Mouse (Mus musculus) intestine, embryonic 15.5 days (tissue): ENCODE measurements around the gene Tspan11. TPM values are rescaled to one million over a fixed set of nuclear protein-coding genes. Genes with fewer than 3 reads are reported as not detected.

Source experiments
- ATAC-seq: fragments of 200-750 bp; cut with Nextera tagmentation; 2 replicates; pipeline ENCODE4 v1.8.0; 2017; ENCODE audit warnings: moderate TSS enrichment, moderate library complexity
- H3K27ac ChIP-seq: fragments of 300-500 bp; sonication (generic); 2 replicates; pipeline ENCODE4 v1.5.1; 2015; ENCODE audit warnings: mild to moderate bottlenecking, inconsistent platforms
- H3K27me3 ChIP-seq: fragments of 300-500 bp; sonication (generic); replicated peaks from 2 replicates; pipeline ENCODE4 v1.6.1; 2015; ENCODE audit warnings: inconsistent platforms
- H3K36me3 ChIP-seq: fragments of 300-500 bp; sonication (generic); 2 replicates; pipeline ENCODE4 v1.6.1; 2015; ENCODE audit warnings: inconsistent platforms
- H3K4me1 ChIP-seq: fragments of 300-500 bp; sonication (generic); replicated peaks from 2 replicates; pipeline ENCODE4 v1.6.1; 2015; ENCODE audit warnings: inconsistent platforms
- H3K4me2 ChIP-seq: fragments of 300-500 bp; sonication (generic); replicated peaks from 2 replicates; pipeline ENCODE4 v1.6.1; 2015; ENCODE audit warnings: mild to moderate bottlenecking, inconsistent platforms
- H3K4me3 ChIP-seq: fragments of 300-500 bp; sonication (generic); replicated peaks from 2 replicates; pipeline ENCODE4 v1.5.1; 2015; ENCODE audit warnings: inconsistent platforms
- H3K9ac ChIP-seq: fragments of 300-500 bp; sonication (generic); 2 replicates; pipeline ENCODE4 v1.6.1; 2015; ENCODE audit warnings: inconsistent platforms
- H3K9me3 ChIP-seq: fragments of 300-500 bp; sonication (generic); 2 replicates; pipeline ENCODE4 v1.6.1; 2016; ENCODE audit warnings: inconsistent platforms
- WGBS: fragments of 180-500 bp; shearing (Covaris S2); methylation state at CpG from one replicate; pipeline ENCODE4 v1.1.7; 2015; 5-methylcytosine and 5-hydroxymethylcytosine counted together
- polyA plus RNA-seq: library from polyadenylated mRNA; unstranded; fragments of >200 nt; fragmentation: Nextera tagmentation; extraction: Ambion mirVana; gene quantifications from 2 replicates; pipeline ENCODE4 v1.2.1, GENCODE M21; 2015

Gene Tspan11
- 2.9 and 3.2 TPM in 2 replicates for polyA plus RNA-seq

DNA sequence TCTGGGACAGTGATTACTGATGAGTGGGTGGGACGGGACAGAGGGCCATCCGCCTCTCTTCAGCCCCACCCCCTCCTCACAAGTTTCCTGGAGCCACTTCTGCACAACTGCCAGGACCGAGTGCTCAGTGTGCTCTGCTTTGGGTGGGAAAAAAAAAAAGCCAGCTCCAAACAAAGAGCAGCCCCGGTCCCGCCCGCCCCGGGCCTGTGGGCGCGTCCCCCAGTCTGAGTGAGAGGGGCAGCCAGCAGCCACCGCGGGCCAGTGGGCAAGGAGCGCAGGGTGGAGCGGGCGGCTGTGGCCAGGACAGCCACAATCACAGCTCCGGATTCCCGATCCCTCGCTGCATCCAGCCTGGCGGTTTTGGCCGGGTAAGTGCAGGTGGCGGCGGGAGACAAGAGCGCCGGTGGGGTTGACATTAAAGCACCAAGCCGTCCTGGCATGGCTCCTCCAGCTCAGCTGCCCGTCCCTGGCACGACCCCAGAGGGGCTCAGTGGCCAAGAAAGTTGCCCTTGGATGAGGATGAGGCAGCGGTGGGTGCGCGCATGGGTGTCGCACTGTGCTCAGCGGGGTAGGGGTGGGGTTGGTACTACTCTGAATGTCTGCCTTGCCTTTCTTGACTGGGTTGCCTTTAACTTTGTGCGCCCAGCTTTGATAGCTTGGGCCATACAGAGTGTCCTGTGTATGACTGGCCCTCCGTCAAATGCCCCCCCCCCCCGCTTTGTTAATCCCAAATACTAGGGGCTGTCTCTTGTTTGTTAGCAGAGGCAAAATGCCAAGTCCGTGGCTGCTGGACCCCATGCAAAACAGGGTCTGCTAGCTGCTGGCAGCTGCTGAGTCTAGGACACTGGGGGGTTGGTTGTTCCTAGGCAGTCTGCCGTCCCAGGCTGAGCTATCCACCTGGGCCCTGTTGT is at the start of gene Tspan11:
TSS of gene Tspan11 (plus strand) at position 79 of the 911 bp plus-strand sequence.
- ATAC-seq, result peak; percentile 71
- Histone ChIP-seq H3K4me2 (peak within 1 kb of the TSS; percentile 91), H3K27ac (no peak within 1 kb of the TSS), H3K9ac (peak within 1 kb of the TSS; percentile 56), H3K4me3 (peak within 1 kb of the TSS; percentile 44), H3K27me3 (peaks cover 10% of the 10 kb centered on the region), H3K36me3 (no peaks in the 10 kb centered on the region), H3K4me1 (peaks cover 10% of the 10 kb centered on the region), H3K9me3 (no peaks in the 10 kb centered on the region)
- WGBS, result 4% methylated on average over 36 of the region's 36 CpGs

DNA sequence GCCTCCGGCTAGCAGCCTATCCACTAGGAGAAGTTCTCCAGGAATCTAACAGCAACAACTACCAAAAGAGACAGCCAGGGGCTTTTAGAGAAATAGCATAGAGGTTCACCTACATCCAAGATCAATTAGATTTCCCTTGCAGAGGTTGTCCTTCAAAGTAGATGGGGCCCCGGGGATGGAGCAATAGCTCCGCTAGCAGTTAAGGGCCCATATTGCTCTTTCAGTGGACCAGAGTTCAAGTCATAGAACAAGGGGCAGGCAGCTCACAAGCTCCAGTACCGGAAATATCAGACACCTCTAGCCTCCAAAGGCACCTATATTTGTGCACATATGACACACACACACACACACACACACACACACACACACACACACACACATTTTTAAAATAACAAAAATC is 49.5 kb upstream of the Tspan11 start:
- Histone ChIP-seq H3K4me1 (no peaks in the 10 kb centered on the region), H3K4me2 (no peak overlapping the region), H3K9ac (no peak overlapping the region), H3K27ac (no peak overlapping the region), H3K36me3 (no peaks in the 10 kb centered on the region), H3K27me3 (no peaks in the 10 kb centered on the region), H3K9me3 (no peaks in the 10 kb centered on the region), H3K4me3 (no peak overlapping the region)
- ATAC-seq, result no peak
- 93% methylated on average over 4 of the region's 4 CpGs for WGBS

DNA sequence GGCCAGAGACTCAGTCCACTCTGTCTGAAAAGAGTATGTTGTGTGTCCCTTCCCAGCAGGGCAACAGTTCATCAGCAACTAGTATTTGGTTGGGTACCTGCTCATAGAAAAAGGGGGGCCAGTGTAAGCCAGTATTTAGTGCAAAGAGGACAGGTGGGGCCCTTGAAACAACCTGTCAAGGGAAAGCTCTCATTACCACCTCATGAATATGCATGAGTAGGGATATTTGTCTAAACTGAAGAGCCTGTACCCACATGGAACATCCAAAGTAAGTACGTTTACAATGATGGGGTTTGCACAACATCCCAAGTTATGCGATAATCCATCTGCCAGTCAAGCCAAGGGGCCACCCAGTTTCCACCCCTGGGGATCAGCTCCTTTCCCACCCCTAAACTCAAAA is 47.9 kb upstream of the Tspan11 start:
- no peaks in the 10 kb centered on the region for H3K4me1 ChIP-seq
- H3K27me3 ChIP-seq, result no peaks in the 10 kb centered on the region
- no peak overlapping the region for H3K4me2 ChIP-seq
- ATAC-seq, result no peak
- H3K36me3 ChIP-seq, result no peaks in the 10 kb centered on the region
- no peak overlapping the region for H3K4me3 ChIP-seq
- WGBS, result 81% methylated on average over 2 of the region's 2 CpGs
- H3K9me3 ChIP-seq, result no peaks in the 10 kb centered on the region
- H3K27ac ChIP-seq, result no peak overlapping the region
- H3K9ac ChIP-seq, result no peak overlapping the region

DNA sequence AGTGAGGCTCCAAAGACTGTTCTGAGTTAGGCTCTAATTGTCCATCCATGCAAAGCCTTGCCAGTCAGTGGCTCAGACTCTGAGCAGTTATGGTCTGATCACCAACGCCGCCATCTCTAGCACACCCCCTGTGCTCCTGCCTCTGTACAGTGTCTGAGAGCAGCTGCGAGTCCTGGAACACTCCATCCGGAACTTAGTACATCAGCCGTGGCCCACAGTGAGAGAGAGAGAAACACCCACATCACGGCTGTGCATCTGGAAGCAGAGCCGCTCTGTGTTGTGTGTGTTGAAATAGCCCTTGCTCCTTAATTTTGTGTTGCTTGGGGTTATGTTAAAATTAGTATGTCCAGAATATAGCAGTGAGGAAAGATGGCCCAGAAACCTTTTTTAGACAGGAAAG is 47.2 kb upstream of the Tspan11 start:
- Histone ChIP-seq H3K9ac (no peak overlapping the region), H3K36me3 (no peaks in the 10 kb centered on the region), H3K9me3 (no peaks in the 10 kb centered on the region), H3K4me2 (no peak overlapping the region), H3K27me3 (no peaks in the 10 kb centered on the region), H3K4me3 (no peak overlapping the region), H3K4me1 (no peaks in the 10 kb centered on the region), H3K27ac (no peak overlapping the region)
- no peak for ATAC-seq
- WGBS, result 72% methylated on average over 7 of the region's 7 CpGs

- H3K36me3 ChIP-seq, result no peaks in the 10 kb centered on the region
- no peak for ATAC-seq
- H3K27ac ChIP-seq, result no peak overlapping the region
- H3K4me3 ChIP-seq, result no peak overlapping the region
- H3K4me2 ChIP-seq, result no peak overlapping the region
- H3K27me3 ChIP-seq, result no peaks in the 10 kb centered on the region
- H3K9ac ChIP-seq, result no peak overlapping the region
- no peaks in the 10 kb centered on the region for H3K4me1 ChIP-seq
- no peaks in the 10 kb centered on the region for H3K9me3 ChIP-seq
- WGBS, result 53% methylated on average over 7 of the region's 7 CpGs
Observed at GRCm38 (mm10) chr6:127841326-127841725, 46.1 kb upstream of the Tspan11 start.

DNA sequence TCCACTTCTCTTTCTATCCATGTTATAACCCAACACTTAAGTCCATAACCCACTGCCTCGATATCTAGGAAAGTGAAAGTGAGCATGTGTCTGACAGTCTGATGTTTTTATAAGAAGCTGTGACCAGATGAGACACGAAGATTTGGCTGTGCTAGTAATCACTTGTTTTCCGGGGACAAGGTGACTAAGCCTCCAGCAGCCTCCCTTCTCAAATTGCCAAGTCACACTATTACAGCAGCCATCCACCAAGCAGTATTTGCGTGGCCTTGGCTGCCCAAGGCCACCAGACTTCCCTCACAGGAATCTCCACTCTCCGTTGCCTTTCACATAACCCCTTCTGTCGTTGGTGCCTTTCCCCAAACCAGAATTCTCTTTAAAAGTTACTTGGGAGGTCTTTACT is 40.9 kb upstream of the Tspan11 start:
- Histone ChIP-seq H3K9me3 (no peaks in the 10 kb centered on the region), H3K27ac (no peak overlapping the region), H3K36me3 (no peaks in the 10 kb centered on the region), H3K4me2 (no peak overlapping the region), H3K9ac (no peak overlapping the region), H3K4me1 (no peaks in the 10 kb centered on the region), H3K27me3 (no peaks in the 10 kb centered on the region), H3K4me3 (no peak overlapping the region)
- no peak for ATAC-seq
- WGBS, result 60% methylated on average over 6 of the region's 6 CpGs

- Histone ChIP-seq H3K4me3 (no peak overlapping the region), H3K9ac (no peak overlapping the region), H3K36me3 (no peaks in the 10 kb centered on the region), H3K27ac (no peak overlapping the region), H3K27me3 (no peaks in the 10 kb centered on the region), H3K9me3 (no peaks in the 10 kb centered on the region), H3K4me1 (peaks cover 9% of the 10 kb centered on the region; the same call in 1 of the 2 replicates), H3K4me2 (no peak overlapping the region)
- 69% methylated on average over 6 of the region's 6 CpGs for WGBS
- no peak for ATAC-seq
Observed at GRCm38 (mm10) chr6:127849496-127849895, 37.9 kb upstream of the Tspan11 start.

DNA sequence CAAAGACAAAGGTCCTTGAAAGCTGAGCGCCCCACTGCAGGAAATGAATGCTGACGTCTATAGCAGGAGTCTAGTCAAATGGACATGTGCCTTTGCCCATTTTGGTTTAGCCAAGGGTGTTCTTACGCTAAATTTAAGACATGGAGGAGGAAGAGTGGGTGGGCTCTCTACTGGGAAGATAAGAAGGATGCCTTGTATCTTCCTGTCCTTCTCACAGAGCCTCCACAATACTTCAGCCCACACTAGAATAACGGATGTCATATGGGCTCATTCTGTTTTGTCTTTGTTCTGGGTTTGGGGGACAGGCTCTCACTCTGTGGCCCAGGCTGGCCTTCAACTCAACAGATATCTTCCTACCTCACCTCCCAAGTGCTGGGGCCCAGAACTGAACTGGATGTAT is 35.8 kb upstream of the Tspan11 start:
- no peak overlapping the region for H3K27ac ChIP-seq

DNA sequence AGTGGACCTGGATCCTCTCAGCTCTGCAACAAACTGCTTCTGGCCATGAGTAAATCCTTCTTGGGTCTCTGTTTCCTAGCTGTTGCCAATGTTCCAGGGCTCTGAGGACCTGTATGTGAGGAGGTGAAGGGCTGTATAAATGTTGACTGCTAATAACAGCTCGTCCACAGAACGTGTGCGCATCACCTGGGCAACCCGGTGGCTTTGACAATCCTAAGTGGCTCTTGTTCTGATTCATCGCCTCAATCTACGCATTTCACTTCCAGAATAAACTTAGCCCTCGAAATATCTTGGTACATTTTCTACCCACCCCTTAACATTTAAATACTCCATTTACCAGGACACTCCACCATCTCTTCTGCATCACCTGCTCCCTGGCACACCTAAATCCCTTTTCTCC is 34.1 kb upstream of the Tspan11 start:
- Histone ChIP-seq H3K27me3 (no peaks in the 10 kb centered on the region), H3K4me1 (peaks cover 12% of the 10 kb centered on the region; the same call in 1 of the 2 replicates), H3K9ac (no peak overlapping the region), H3K4me3 (no peak overlapping the region), H3K27ac (no peak overlapping the region), H3K36me3 (no peaks in the 10 kb centered on the region), H3K9me3 (no peaks in the 10 kb centered on the region), H3K4me2 (no peak overlapping the region)
- no peak for ATAC-seq
- WGBS, result 92% methylated on average over 7 of the region's 7 CpGs

More for the DNA sequence above, 35.8 kb upstream of the Tspan11 start:
- no peak for ATAC-seq
- Histone ChIP-seq H3K9me3 (no peaks in the 10 kb centered on the region), H3K4me3 (no peak overlapping the region), H3K36me3 (no peaks in the 10 kb centered on the region), H3K9ac (no peak overlapping the region), H3K4me1 (peaks cover 12% of the 10 kb centered on the region; the same call in 1 of the 2 replicates), H3K4me2 (no peak overlapping the region), H3K27me3 (no peaks in the 10 kb centered on the region)
- 89% methylated on average over 4 of the region's 4 CpGs for WGBS

- Histone ChIP-seq H3K4me3 (no peak overlapping the region), H3K4me1 (peaks cover 12% of the 10 kb centered on the region; the same call in 1 of the 2 replicates), H3K36me3 (no peaks in the 10 kb centered on the region), H3K4me2 (peak overlapping the region; percentile 24), H3K9me3 (no peaks in the 10 kb centered on the region), H3K27me3 (no peaks in the 10 kb centered on the region), H3K27ac (peak overlapping the region; percentile 4; the same call in 1 of the 2 replicates), H3K9ac (no peak overlapping the region)
- peak; percentile 59 for ATAC-seq
- 21% methylated on average over 16 of the region's 16 CpGs for WGBS
Observed at GRCm38 (mm10) chr6:127853771-127854687, 33.4 kb upstream of the Tspan11 start.

- Histone ChIP-seq H3K9ac (no peak overlapping the region), H3K36me3 (no peaks in the 10 kb centered on the region), H3K27me3 (no peaks in the 10 kb centered on the region), H3K4me2 (no peak overlapping the region), H3K9me3 (no peaks in the 10 kb centered on the region), H3K4me3 (no peak overlapping the region), H3K27ac (no peak overlapping the region), H3K4me1 (peaks cover 12% of the 10 kb centered on the region; the same call in 1 of the 2 replicates)
- WGBS, result 85% methylated on average over 2 of the region's 2 CpGs
- no peak for ATAC-seq
Observed at GRCm38 (mm10) chr6:127854688-127855013, 32.7 kb upstream of the Tspan11 start.

DNA sequence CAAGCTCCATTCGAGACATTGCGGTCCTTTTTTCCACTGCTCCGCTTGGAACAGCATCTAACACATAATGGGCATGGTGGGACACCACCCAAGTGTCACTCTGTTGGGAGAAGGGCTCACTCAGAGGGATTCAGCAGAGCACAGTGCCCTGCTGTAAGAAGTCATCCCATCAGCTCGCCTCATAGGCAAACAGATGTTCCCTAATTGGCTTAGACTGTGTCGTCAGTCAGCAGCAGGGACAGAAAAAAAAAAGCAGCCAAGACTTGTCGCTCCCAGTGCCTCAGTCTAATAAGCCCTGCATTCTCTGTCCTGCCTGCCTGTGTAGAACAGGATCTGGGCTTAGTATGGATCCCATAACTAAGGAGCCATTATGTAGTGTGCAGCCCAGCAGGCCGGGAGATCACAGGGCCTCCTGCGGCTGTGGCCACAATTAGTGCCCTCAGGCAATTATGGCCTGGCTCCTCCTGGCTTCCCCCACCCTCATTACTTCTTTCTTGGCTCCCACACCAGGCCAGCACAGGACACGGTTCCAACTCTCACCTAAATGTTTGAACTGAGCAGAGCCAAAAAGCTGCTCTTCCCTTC is 31.6 kb upstream of the Tspan11 start:
- no peaks in the 10 kb centered on the region for H3K36me3 ChIP-seq
- H3K9ac ChIP-seq, result no peak overlapping the region
- no peak overlapping the region for H3K4me2 ChIP-seq
- peaks cover 12% of the 10 kb centered on the region; the same call in 1 of the 2 replicates for H3K4me1 ChIP-seq
- ATAC-seq, result no peak
- H3K9me3 ChIP-seq, result no peaks in the 10 kb centered on the region
- no peak overlapping the region for H3K4me3 ChIP-seq
- no peak overlapping the region for H3K27ac ChIP-seq
- H3K27me3 ChIP-seq, result no peaks in the 10 kb centered on the region
- 55% methylated on average over 9 of the region's 9 CpGs for WGBS
